Mouse (Mus musculus) skeletal muscle tissue, adult 2 months (tissue): ENCODE measurements at regions not wholly inside any gene's neighbourhood (a gene's known extent, or its start where the extent isn't known, plus 50 kb on each side); places are given as distances from the start of the nearest gene placed in this dataset.

Source experiments
- DNase-seq: peaks from one replicate; pipeline ENCODE4 v3.0.0-alpha.2; 2012; ENCODE audit warnings: low read depth, low spot score

- peak; percentile 12 for DNase-seq
These were observed 179.9 kb downstream of the Fgf10 start for GRCm38 (mm10) chr13:118849541-118849940.

GRCm38 (mm10) chr13:118850708-118851107 is 181.1 kb downstream of the Fgf10 start:
- DNase-seq = no peak

GRCm38 (mm10) chr13:118886339-118886810 is 216.8 kb downstream of the Fgf10 start:
- DNase-seq = no peak

GRCm38 (mm10) chr13:118895079-118895478 is 225.5 kb downstream of the Fgf10 start:
- no peak for DNase-seq

GRCm38 (mm10) chr13:118901950-118902349 is 232.4 kb downstream of the Fgf10 start:
- no peak for DNase-seq

GRCm38 (mm10) chr13:118910351-118910750 is 240.8 kb downstream of the Fgf10 start:
- DNase-seq = no peak

GRCm38 (mm10) chr13:118940786-118941185 is 271.2 kb downstream of the Fgf10 start:
- DNase-seq = peak; percentile 79

GRCm38 (mm10) chr13:118966120-118966676 is 296.6 kb downstream of the Fgf10 start:
- no peak for DNase-seq

- DNase-seq = no peak
These were observed 298.1 kb downstream of the Fgf10 start for GRCm38 (mm10) chr13:118967707-118968106.

- no peak for DNase-seq
These were observed 305.4 kb downstream of the Fgf10 start for GRCm38 (mm10) chr13:118975008-118975407.

- no peak for DNase-seq
These were observed 305.9 kb downstream of the Fgf10 start for GRCm38 (mm10) chr13:118975519-118975918.

- no peak for DNase-seq
These were observed 309.9 kb downstream of the Fgf10 start for GRCm38 (mm10) chr13:118979505-118979904.

- no peak for DNase-seq
These were observed 311.7 kb downstream of the Fgf10 start for GRCm38 (mm10) chr13:118981196-118981810.

- no peak for DNase-seq
These were observed 315.7 kb downstream of the Fgf10 start for GRCm38 (mm10) chr13:118985285-118985684.

GRCm38 (mm10) chr13:119025305-119025975 is 355.8 kb downstream of the Fgf10 start:
- no peak for DNase-seq

- DNase-seq = no peak
These were observed 370.0 kb downstream of the Fgf10 start for GRCm38 (mm10) chr13:119039616-119040015.

- DNase-seq = no peak
These were observed 375.5 kb downstream of the Fgf10 start for GRCm38 (mm10) chr13:119045112-119045511.

- DNase-seq = no peak
These were observed 359.4 kb upstream of the Paip1 start for GRCm38 (mm10) chr13:119068745-119069580.

- peak; percentile 39 for DNase-seq
These were observed 358.8 kb upstream of the Paip1 start for GRCm38 (mm10) chr13:119069581-119069936.

GRCm38 (mm10) chr13:119079243-119079642 is 349.2 kb upstream of the Paip1 start:
- DNase-seq = no peak

GRCm38 (mm10) chr13:119081691-119082090 is 346.7 kb upstream of the Paip1 start:
- DNase-seq = peak; percentile 44

GRCm38 (mm10) chr13:119117906-119118305 is 310.5 kb upstream of the Paip1 start:
- no peak for DNase-seq
